In the genomic region with DNA sequence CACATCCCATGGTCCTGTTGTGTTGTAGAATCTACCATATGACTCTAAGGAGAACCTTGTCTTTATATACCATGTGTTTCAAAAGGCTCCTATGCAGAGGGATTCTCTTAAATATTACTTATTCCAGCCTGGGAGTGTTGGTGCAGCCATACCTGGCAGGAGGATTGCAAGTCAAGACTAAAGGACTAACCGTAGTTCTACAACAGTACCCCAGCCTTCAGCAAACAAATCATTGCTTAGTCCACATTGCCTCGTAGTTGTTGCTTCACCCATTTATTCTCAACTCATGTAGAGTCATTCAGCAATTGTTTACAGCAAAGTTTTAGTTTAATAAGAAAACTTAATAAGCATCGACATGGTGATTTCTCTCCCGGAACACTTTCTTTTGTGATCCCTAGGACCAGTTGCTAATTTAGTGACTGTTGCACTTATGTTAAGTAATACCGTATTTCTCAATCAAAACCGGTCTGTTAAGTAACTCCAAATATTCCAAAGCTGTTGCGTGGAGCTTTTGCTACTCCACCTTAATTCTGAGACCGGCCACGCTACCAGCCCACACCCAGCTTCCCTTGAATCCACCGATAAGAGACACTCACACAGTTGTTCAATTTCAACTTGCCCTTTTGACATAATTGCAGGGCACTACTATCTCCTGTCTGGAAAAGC, we compare ENCODE assay signal across 13 mouse cellular contexts.
"Had no signal": no experiment of that assay in that cellular context is flagged by ENCODE, and none has a peak within 500 bp of the region (broad histone marks: within the 10 kb centered on the region; RNA-seq: fewer than 3 reads in every experiment).

No protein-coding gene starts in this region.

- DNase-seq: kidney, adult 18-20 months; kidney, postnatal 10 days; kidney, postnatal 4 days; left cerebral cortex, postnatal 4 days; liver, embryonic 13.5 days; lung, embryonic 14.5 days; thymus, postnatal 4 days had no signal

- ATAC-seq: intestine, embryonic 15.5 days; midbrain, embryonic 15.5 days had no signal

- H3K27me3 ChIP-seq: intestine, embryonic 15.5 days; limb, embryonic 13.5 days; liver, embryonic 13.5 days; midbrain, embryonic 15.5 days; neural tube, embryonic 12.5 days had no signal

- H3K9me3 ChIP-seq: intestine, embryonic 15.5 days; limb, embryonic 13.5 days; liver, embryonic 13.5 days; midbrain, embryonic 15.5 days; neural tube, embryonic 12.5 days had no signal

- H3K4me3 ChIP-seq: intestine, embryonic 15.5 days; limb, embryonic 13.5 days; liver, embryonic 13.5 days; midbrain, embryonic 15.5 days; neural tube, embryonic 12.5 days had no signal

- H3K4me2 ChIP-seq: intestine, embryonic 15.5 days; limb, embryonic 13.5 days; liver, embryonic 13.5 days; lung, embryonic 14.5 days; midbrain, embryonic 15.5 days; neural tube, embryonic 12.5 days had no signal

- H3K27ac ChIP-seq: intestine, embryonic 15.5 days; limb, embryonic 13.5 days; liver, embryonic 13.5 days; macrophage; midbrain, embryonic 15.5 days; neural tube, embryonic 12.5 days; stomach, postnatal 0 days had no signal

- H3K9ac ChIP-seq: intestine, embryonic 15.5 days; limb, embryonic 13.5 days; liver, embryonic 13.5 days; lung, embryonic 14.5 days; midbrain, embryonic 15.5 days; neural tube, embryonic 12.5 days had no signal

- H3K4me1 ChIP-seq: intestine, embryonic 15.5 days; limb, embryonic 13.5 days; liver, embryonic 13.5 days; midbrain, embryonic 15.5 days; neural tube, embryonic 12.5 days had no signal
